Mouse (Mus musculus) right cerebral cortex, adult 18-20 months (tissue): ENCODE measurements around the gene Dmgdh.

Source experiments
- DNase-seq: peaks from one replicate; pipeline ENCODE4 v3.0.0; 2022; ENCODE audit warnings: mixed read lengths

Gene Dmgdh

DNA sequence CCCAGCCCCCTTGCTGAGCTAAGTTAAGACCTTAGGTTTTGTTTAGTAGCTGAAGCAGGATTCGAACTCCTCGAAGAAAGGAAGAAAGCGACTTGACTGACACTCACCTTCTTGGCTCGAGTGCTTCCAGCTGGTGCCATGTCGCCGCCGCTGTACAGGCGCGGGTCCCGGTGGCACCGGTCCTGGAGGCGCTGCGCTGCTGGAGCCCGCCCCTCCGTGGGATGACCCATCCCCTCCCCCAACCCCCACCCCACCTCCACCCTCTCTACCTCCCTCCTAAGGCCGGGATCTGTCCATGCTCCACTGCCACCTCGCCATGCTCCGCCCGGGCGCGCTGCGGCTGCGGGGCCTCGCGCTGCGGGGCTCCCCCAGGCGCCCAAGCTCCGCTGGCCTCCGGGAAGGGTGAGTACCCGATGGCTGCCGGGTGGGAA, at the start of gene Dmgdh, which contains the start of gene Bhmt2:
TSS of gene Dmgdh (plus strand) at position 303 of the 431 bp plus-strand sequence.
TSS of gene Bhmt2 (minus strand) at position 172 of the 431 bp plus-strand sequence.
- DNase-seq = no peak

DNA sequence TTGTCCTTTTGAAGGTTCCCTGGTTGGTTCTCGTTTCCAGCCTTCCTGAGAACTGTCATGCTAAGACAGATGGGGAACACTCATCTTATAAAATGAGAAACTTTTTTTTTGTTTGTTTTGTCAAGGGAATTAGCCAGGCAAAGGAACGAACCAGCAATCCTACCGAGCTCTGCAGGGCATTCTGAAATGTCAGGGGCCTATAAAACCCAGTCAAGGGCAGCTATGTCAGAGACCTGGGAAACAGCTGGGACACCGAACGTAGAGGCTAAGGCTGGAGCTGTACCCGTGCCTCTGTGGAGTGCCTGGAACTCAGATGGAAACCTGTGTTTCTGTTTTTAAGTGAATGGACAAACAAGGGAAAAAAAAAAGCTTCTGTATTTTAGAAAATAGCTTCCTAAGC, 45.4 kb upstream of the Dmgdh start:
- no peak for DNase-seq

DNA sequence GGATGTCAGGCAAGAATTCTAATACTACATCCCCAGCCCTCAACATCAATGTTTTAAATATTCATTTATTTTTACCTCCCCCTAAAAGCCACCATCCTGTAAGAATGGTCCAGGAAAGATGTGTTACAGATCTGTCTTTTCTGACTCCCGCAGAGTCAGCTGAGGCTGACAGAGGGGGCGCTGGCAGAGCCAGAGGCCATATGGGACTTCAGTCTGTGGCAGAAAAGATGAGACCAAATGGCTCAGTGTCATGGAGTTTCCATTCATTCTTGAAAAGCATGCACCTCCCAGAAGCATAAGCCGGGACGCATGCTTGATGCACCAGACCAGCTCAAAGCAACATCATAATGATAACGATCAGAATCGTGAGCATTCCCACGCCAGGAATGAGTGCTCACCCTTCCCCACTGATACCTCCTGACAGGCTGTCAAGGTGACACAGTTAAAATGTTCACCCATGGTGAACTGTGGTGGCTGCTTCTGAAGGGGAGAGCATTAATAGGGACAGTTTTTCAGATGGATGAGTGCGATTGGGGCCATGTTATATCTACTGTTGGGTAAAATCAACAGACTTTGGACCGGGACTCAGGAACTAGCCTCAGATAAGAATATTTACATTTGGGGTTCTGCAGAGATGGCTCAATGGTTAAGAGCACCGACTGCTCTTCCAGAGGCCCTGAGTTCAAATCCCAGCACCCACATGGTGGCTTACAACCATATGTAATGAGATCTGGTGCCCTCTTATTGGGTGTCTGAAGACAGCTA, 43.1 kb upstream of the Dmgdh start:
- DNase-seq = no peak

DNA sequence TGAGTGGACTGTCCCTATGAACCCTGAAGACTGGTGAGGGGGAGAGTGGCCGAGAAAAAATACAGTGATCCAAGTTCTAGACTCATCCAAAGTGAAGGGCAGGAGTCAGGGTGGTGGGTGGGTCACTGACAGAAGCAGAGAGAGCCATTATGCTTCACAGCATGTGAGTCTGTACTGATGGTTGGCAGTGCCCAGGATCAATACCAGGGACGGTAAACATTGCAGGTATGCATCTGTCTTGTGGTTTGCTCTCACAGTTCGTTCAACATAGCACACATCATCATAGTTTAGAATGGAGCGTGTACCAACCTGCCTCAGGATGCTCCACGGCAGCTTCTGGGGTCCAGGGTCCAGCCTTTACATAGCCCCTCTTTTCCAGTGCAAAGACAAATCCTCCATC, 41.3 kb upstream of the Dmgdh start:
- DNase-seq = no peak

DNA sequence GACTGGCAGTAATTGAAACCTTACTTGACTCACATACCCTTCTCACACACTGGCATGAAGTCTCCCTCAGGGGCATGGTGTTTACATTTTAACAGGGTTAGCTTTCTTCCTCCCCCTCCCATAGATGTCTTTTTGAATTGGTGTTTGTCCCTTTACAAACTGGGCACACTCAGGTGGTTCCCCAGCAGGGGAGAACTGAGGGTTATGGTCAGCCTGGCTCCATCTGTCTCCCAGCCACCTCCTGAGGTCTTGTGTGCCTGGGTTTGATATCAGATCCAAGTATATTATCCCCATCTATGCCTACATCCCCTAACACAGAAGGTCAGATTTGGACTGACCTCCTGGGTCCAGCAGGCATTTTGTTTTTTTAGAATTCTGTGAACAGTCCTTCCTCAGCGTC, 37.7 kb upstream of the Dmgdh start:
- DNase-seq = no peak

DNA sequence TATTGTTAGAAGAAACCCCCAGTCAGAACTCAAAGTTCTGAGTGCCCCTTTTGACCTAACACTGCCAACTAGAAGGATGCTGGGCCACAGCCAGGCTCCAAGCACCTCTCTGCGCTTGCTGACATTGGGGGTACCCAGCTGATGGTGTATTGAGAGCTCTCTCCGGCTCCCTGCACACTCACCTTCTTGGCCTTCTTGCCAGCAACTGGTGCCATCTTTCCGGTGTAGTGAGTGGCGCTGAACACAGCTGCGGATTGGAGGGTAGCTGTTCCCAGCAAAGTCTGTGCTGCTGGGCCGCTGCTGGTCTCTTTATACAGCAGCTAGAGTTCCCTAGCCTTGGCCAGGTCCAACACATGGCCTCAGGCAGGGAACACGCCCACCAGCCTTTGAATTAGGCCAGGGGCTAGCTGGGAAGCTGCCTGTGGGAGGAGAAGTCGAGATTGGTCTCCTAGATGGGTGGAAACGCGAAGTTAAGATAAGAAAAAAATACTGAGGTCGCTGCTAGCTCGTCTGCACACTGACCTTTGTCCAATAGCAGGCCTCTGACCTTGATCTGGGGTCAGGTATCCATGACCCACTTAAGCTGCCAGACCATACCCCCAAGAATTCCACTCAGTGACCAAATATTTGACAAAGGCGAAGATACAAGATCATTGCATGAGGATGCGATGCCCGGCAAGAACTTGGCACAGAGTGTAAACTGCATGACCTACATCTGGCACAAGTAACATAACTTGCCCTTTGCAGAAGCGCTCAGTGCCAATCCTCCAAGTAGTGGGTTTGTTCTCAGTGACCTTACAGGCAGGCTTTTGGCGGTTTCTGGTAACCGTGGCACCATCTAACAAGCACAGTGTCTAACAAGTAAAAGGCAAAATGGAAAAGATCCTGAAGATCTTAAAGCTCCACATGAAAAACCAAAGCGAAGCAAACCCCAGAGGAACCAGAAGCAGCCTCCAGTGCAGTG, 36.7 kb upstream of the Dmgdh start, which contains the start of gene Bhmt:
TSS of gene Bhmt (minus strand) at position 680 of the 964 bp plus-strand sequence.
- DNase-seq = no peak

DNA sequence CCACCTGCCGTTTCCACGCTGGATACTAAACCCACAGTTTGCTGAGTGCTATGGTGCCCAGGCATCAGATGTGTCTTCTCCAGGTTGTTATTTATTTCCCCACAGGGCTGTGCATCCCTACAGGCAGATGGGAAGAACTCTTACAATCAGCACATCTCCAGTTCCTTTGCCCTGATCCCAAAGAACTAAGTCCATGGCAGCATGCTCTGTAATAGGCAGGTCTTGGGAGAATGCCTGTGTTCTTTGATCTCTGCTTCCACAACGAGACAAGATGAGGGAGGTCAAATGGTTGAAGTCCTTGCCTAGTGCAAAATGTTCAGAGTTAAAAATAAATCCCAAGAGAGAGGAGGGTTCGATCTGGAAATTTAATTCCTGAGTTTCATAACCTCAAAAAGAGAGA, 34.6 kb upstream of the Dmgdh start:
- DNase-seq = no peak

DNA sequence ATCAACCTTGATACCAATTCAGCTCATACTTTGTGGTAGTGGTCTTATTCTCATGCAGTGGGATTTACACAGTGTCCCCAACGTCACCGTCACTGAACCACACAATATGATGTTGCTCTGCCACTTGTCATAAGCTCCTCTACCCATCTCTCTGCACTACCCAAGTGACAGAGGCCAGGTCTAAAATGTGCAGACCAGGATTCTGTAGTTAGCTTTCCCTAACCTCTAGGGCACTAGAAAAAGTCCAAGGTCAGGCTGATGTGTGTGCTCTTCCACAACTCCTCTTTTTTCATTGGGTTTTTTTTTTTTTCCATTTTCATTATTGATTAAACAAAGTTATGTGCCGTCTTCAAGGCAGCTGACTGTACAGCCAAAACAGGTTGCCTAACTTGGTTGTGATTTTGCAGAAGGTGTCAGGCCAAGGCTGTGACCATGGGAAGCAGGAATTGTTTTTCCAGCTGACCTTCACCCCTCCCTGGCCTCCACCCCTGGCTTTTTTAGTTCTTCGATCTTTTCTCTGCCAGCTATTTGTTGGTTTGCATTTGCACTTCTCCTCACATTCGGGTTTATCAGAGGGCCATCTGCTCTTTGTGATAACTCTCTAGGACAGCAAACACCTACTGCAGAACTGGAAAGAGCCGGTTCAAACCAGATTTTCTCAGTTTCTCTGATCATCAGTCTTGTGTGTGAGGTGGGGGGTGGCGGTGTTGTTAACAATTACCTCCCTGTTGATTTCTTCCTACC, 25.7 kb upstream of the Dmgdh start:
- DNase-seq = no peak

DNA sequence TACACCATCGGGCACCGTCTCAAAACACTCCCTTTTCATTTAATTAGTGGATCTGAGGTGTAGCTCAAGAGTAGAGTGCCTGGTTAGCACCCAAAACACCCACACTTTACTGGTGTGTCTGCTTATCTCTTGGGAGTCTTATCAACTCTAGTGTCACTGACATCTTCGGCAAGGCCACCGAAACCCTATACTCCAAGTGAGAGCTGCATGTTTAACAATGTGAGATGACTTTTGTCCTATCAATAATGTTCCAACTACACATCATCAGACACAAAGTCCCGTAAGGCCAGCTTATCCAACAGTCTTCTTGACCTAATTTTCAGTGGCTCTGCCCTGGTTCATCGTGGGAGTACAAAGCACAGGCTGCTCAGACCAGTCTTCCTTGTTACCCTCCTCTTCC, 20.9 kb upstream of the Dmgdh start:
- no peak for DNase-seq

DNA sequence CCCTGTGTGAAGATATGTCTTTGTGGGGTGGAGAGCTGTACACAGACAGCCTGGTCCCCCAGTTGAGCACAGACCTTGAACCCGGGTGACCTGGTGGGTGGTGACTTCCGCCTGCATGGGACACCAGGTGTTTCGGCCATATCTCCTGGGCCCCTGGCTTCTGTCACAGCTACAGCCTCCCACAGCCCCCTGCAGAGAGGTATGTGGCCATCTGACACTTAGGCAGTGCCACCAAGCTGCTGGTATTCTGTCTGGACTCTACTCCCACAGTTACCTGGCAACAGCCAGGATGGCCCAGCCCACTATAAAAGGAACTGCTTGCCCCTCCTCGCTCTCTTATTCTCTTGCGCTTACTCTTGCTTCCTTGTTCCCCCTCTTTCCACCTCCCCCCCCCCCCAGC, 16.3 kb upstream of the Dmgdh start:
- no peak for DNase-seq

DNA sequence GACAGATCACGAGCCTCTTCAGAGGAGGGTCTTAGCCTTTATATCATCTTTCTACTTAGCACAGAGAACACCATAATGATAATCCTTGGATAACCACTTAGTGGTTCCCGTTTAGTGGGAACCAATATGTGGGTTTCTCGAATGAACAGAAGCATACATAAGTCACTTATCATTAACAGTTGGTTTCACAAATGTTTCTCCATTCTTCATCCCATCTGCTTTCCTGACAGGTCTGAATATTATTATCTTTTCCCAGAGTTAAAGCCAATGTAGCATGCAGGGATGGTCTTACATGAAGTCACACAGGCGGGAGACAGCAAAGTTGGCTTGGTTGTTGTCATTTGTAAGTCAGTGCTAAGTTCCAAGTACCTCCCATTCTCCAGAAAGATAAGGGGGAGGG, 6.6 kb upstream of the Dmgdh start:
- no peak for DNase-seq

DNA sequence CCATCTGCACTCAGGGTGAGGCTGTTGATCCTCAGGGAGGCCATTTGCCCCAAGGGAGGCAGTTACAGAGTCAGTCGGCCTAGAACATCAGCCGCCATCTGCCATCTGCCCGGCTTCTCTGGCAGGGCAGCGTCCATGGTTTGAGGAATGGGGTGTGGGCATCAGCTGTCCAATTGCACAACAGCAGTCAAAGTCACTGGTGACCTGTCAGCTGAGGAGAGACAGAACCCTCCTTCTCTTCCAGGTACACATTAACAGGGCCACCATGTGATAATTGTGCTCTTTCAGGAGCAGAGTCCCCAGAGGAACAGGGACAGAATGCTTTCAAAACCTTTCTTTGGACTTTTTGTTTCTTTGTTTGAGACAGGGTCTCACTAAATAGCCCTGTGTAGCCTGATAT, 1.9 kb upstream of the Dmgdh start:
- no peak for DNase-seq

DNA sequence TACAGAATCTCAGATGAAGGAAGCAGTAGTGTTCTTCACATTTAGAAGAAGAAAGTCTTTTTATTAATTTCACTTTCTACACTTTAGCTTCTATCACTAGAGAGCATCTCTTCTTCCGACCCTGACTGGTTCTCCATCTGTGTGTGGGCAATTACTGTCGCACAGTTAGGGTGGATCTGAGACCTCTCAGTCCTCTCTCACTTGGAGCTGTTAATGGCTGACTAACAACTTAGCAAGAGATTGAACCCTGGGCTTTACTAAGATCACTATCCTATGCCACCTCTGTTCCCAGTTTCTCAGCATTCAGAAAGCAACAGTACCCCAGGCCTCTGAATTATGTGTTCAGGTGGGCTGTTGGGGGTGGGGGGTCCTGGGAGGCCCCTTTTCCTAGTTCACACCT, 937 bp upstream of the Dmgdh start:
- DNase-seq = no peak

DNA sequence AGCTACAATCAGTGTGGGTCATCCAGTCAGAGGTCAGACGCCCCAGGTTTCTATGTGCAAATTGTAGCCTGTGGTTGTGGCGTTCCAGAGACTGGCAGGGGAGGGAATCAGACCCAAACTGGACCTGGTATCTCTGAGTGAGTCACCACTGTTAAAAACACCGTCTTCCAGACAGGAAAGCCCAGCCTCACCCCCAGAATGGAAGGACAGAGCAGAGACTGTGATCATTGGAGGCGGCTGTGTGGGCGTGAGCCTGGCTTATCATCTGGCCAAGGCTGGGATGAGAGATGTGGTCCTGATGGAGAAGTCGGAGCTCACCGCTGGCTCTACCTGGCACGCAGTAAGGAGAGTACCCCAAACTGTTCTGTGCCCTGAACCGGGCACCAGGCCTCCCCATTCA, 2.6 kb downstream of the Dmgdh start:
- peak; percentile 54 for DNase-seq

DNA sequence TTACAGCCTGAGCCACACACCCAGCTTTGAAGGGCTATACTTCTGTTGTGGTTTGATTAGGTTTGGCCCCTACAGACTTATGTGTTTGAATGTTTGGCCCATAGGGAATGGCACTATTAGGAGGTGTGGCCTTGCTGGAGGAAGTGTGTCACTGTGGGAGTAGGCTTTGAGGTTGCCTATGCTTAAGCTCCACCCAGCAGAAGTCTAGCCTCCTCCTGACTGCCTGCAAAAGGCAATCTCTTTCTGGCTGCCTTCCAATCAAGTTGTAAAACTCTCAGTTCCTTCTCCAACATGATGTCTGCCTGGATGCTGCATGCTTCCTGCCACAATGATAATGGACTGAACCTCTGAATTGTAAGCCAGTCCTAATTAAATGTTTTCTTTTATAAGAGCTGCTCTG, 9.1 kb downstream of the Dmgdh start:
- no peak for DNase-seq

DNA sequence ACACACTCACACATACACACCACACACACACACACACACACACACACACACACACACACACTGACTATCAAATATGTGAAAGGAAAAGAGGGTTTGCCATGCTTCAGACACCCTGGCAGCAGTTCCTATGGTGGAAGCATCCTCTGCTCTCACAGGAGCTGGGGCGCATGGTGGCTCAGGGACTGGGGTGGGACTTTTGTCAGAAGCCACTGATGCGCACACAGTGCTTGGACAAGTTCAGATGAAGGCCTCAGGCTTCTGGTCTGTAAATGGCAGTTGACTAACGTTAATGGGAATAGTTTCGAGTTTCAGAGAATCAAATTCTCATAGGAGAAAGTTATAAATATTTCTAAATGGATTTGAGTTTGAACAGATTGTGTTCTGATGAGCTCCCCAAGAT, 11.0 kb downstream of the Dmgdh start:
- DNase-seq = no peak

DNA sequence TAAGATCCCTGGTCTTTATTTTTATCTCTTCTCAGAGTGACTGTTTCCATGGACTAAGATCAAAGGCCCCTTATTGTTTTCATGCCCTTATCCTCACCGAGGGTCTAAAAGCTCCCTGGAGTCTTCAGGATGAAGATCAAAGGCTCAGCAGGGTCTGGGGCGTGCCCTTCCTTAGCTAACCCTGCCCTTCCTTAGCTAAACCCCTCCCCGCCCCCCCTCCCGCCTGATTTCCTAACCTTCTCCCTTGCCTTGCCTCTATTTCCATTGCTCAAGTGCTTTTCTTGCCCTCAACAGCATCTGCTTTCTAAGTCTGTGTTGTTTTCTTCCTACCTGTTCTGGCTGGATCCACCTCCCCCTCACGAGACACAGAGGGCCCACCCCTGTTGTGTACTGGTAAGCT, 13.1 kb downstream of the Dmgdh start:
- no peak for DNase-seq

DNA sequence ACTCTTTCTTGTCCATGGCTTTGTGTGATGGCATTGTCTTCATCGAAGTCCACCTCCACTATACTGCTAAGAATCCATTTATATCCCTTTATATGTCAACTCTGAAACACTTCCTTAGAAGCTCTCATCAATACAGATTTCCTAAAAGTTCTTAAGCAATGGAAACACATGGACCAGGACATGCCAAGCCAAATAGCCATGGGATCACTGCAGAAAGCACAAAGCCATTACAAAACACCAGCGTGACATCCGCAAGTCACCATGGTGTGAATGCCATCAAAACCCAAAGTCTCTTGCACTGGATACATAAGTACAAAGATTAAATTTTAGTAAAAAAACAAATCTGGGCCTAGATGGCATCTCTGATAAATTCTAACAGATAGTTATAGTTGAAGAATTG, 15.3 kb downstream of the Dmgdh start:
- no peak for DNase-seq

DNA sequence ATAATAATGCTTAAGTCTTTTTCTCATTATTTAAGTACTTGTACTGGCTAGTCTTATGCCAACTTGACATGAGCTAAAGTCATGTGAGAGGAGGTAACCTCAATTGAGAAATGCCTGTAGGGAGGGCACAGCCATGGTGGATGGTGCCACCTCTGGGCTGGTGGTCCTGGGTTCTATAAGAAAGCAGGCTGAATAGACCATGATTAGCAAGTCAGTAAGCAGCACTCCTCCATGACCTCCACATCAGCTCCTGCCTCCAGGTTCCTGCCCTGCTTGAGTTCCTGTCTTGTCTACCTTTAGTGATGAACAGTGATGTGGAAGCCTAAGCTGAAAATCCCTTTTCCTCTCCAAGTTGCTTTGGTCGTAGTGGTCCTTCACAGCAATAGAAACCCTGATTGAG, 16.6 kb downstream of the Dmgdh start:
- DNase-seq = no peak

DNA sequence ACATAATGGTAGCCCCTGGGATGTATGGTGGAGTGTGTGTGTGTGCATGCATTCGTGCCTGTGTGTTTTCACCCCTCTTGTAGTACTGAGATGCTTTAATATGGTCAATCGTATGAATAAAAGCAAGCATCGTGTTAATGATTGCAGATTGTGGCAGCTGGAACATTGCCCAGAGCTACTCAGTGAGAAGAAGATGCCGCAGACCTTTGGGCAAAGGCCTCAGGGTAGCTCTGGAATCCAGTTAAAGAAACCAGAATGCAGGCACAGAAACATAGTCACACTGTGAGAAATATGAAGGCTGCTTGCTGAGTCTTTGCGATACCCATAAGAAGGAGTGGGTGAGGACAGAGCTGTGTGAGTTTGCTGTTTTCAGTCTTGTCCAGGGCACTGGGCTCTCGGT, 24.6 kb downstream of the Dmgdh start:
- no peak for DNase-seq

DNA sequence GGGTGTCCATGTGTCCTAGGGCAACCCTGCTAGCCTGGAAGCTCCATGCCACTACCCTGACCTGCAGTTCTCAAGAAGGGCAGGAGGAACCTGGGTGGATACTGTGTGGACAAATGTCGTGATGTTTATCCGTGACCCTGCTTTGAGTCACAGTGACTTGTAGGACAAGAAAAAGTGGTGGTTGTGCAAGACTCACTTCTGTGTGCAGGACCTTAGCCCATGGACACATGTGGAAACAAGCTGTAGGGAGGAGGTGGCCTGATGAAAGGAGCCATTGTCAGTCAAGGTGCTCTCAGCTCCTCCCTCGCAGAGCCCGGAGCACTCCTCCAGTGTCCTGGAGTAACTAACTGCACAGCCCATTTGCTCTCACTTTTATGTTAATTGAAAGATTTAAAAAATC, 31.5 kb downstream of the Dmgdh start:
- no peak for DNase-seq

DNA sequence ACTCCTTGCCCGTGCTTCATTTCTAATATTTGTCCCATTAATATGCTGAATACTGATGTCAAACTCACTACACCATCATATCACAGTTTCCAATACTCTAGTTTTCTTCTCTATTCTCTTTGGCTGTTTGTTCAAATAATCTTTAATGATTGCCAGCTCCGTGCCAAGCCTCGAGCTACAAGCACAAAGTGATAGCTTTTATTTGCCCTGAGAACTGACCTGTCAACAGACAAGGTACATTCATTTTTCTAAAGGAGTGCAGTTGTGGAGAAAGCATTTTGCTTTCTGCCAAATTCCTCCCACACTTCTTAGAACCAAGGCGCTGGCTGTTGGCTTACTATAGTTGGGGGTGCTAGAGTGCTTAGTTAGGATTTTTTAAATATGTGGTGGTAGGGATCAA, 33.0 kb downstream of the Dmgdh start:
- no peak for DNase-seq

DNA sequence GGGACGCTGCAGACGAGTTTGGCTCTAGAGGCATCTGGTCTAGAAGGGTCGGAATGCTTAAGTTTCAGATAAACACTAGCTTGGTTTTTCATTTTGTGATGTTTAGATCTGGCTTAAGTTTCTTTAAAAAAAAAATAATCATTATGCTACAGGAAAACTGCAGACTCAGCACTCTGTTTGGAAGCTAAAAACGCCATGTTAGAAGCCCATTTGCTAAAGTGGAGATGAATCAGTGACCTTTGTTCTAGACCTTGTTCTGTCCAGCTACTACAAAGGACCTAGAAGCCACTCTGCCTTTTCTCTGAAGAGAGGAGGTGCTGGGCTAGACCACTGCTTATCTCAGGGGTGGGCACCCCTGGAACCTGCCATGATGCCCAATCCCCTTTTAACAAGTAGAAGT, 36.1 kb downstream of the Dmgdh start:
- DNase-seq = no peak
